Mouse (Mus musculus) heart, postnatal 0 days (tissue): ENCODE measurements around the gene Strn. TPM values are rescaled to one million over a fixed set of nuclear protein-coding genes. Genes with fewer than 3 reads are reported as not detected.

Experiments
- ATAC-seq: fragments of 200-750 bp; cut with Nextera tagmentation; 2 replicates; pipeline ENCODE4 v1.8.0; 2017; ENCODE audit warnings: low read depth, moderate number of reproducible peaks, moderate library complexity; ENCODE audit not compliant: insufficient read depth
- DNase-seq: peaks from one replicate; pipeline ENCODE4 v3.0.0-alpha.2; 2016; ENCODE audit warnings: low spot score
- H3K27ac ChIP-seq: fragments of 300-500 bp; sonication (generic); 2 replicates; pipeline ENCODE4 v1.5.1; 2014; ENCODE audit warnings: low read depth, mild to moderate bottlenecking
- H3K27me3 ChIP-seq: fragments of 300-500 bp; sonication (generic); 2 replicates; pipeline ENCODE4 v1.6.1; 2014; ENCODE audit warnings: low read length, mixed read lengths; ENCODE audit not compliant: control insufficient read depth, insufficient read depth
- H3K36me3 ChIP-seq: fragments of 300-500 bp; sonication (generic); replicated peaks from 2 replicates; pipeline ENCODE4 v1.6.1; 2014; ENCODE audit warnings: low read length, mixed read lengths; ENCODE audit not compliant: control insufficient read depth, insufficient read depth
- H3K4me1 ChIP-seq: fragments of 300-500 bp; sonication (generic); 2 replicates; pipeline ENCODE4 v1.6.1; 2014; ENCODE audit warnings: antibody characterized with exemption; ENCODE audit not compliant: control insufficient read depth, insufficient read depth
- H3K4me2 ChIP-seq: fragments of 300-500 bp; sonication (generic); 2 replicates; pipeline ENCODE4 v1.6.1; 2014; ENCODE audit warnings: low read depth, mild to moderate bottlenecking, low read length, moderate library complexity
- H3K4me3 ChIP-seq: fragments of 300-500 bp; sonication (generic); 2 replicates; pipeline ENCODE4 v1.5.1; 2014; ENCODE audit warnings: low read depth, low read length
- H3K9ac ChIP-seq: fragments of 300-500 bp; sonication (generic); replicated peaks from 2 replicates; pipeline ENCODE4 v1.6.1; 2014; ENCODE audit warnings: low read depth, low read length, mixed read lengths
- H3K9me3 ChIP-seq: fragments of 300-500 bp; sonication (generic); replicated peaks from 2 replicates; pipeline ENCODE4 v1.6.1; 2016; ENCODE audit warnings: low read length; ENCODE audit not compliant: control insufficient read depth
- CTCF ChIP-seq: IDR thresholded peaks from 2 replicates; pipeline ENCODE4 v1.5.1; 2016; ENCODE audit warnings: antibody characterized with exemption, control low read depth, low read depth
- EP300 ChIP-seq: IDR thresholded peaks from 2 replicates; pipeline ENCODE4 v1.6.1; 2016; ENCODE audit warnings: antibody characterized with exemption, low read depth
- WGBS: fragments of 180-500 bp; shearing (Covaris S2); extraction: QIAGEN DNeasy Blood & Tissue Kit; methylation state at CpG from one replicate; pipeline ENCODE4 v1.1.7; 2014; 5-methylcytosine and 5-hydroxymethylcytosine counted together
- polyA plus RNA-seq: library from polyadenylated mRNA; unstranded; fragments of >200 nt; fragmentation: Nextera tagmentation; extraction: Ambion mirVana; gene quantifications from 2 replicates; pipeline ENCODE4 v1.2.1, GENCODE M21; 2015
- total RNA-seq: library from RNA; depleted of rRNA; stranded (reverse); fragments of >200 nt; gene quantifications from 2 replicates; pipeline ENCODE4 v1.2.3, GENCODE M21; 2014; ENCODE audit warnings: low replicate concordance

Strn gene
- total and polyA plus RNA-seq, 2 experiments from 2014 or later, result 8.0 to 29.1 TPM

DNA sequence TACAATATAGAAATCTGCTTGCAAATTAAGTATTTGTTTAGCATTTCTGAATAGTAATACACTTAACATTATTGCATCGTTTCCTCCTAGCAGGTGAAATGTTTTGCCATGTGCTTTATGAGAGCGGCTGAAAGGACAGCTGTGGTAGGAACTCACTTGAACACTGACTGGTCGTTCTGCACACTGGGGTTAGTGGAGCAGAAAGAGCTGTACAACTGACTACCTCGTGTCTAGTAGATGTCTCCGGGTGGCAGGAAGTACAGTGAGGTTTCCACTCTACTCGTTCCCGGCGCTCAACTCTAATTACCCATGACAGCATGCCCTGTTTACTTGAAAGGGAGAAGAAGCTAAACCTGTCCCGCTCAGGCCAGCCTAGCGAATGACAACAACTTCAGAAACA, 82.2 kb downstream of the Strn start:
- no peaks in the 10 kb centered on the region for H3K4me1 ChIP-seq
- whole genome bisulfite sequencing, result 85% methylated on average over 10 of the region's 10 CpGs
- no peak overlapping the region for H3K4me3 ChIP-seq
- TF ChIP-seq EP300 (no peak), CTCF (no peak)
- H3K9me3 ChIP-seq, result peaks cover 2% of the 10 kb centered on the region; the same call in 1 of the 2 replicates
- DNase-seq (no peak), ATAC-seq (no peak)
- peaks cover 72% of the 10 kb centered on the region for H3K36me3 ChIP-seq
- no peak overlapping the region for H3K27ac ChIP-seq
- H3K9ac ChIP-seq, result no peak overlapping the region
- no peak overlapping the region for H3K4me2 ChIP-seq
- H3K27me3 ChIP-seq, result no peaks in the 10 kb centered on the region

DNA sequence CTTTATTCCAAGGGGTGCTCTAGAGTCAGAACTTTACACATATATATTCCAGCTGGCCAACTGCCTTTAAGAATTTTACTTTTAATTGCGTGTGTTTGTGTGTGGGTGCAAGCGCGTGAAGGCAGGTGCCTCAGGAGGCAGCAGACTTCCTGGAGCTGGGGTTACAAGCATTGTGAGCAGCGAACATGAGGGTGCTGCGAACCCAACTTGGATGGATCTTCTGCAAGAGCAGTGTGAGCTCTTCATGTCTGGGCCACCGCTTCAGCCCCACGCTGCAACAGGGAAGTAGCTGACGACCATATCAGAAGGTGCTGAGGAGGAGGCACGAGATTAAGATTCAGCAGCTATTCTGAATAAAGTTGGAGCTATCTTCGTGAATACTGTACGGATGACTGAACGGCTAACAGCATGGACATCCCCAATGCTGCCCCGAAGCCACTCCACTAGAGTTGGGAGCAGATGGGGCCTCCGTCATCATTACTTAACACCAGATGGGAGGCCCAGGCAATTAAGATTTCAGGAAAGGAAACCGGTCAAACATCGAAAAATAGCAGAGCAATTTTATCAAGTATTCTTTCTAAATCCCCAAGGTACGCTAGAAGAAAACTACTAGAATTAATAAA, 93.0 kb downstream of the Strn start:
- H3K36me3 ChIP-seq, result peaks cover 25% of the 10 kb centered on the region
- 83% methylated on average over 17 of the region's 17 CpGs for WGBS
- no peaks in the 10 kb centered on the region for H3K27me3 ChIP-seq
- no peaks in the 10 kb centered on the region for H3K4me1 ChIP-seq
- no peak for DNase-seq
- H3K27ac ChIP-seq, result no peak overlapping the region
- TF ChIP-seq CTCF (no peak), EP300 (no peak)
- H3K4me3 ChIP-seq, result no peak overlapping the region
- no peak overlapping the region for H3K4me2 ChIP-seq
- H3K9ac ChIP-seq, result no peak overlapping the region
- no peaks in the 10 kb centered on the region for H3K9me3 ChIP-seq
- ATAC-seq, result no peak

DNA sequence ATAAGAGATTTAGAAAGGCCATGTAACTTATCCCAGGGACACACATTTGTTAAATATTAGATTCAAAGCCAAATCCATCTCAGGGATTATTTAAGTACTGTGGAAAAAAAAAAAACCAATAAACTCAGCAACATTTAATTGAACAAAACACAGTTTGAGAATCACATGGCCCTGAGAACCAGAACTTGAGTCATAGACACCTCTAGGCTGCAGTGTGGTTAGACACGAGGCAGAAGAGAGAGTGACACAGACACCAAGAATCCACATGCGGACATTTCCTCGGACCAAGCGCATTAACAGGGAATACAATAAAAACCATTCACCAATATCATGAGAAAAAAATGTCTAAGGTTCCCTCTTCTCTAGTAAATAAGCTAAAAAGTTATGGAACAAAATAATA, 94.7 kb downstream of the Strn start:
- no peak for DNase-seq
- no peak for TF ChIP-seq CTCF
- no peak for TF ChIP-seq EP300
- no peak overlapping the region for H3K27ac ChIP-seq
- H3K4me2 ChIP-seq, result no peak overlapping the region
- no peaks in the 10 kb centered on the region for H3K27me3 ChIP-seq
- no peak overlapping the region for H3K9ac ChIP-seq
- 88% methylated on average over 4 of the region's 4 CpGs for WGBS
- no peak for ATAC-seq
- no peak overlapping the region for H3K4me3 ChIP-seq
- no peaks in the 10 kb centered on the region for H3K9me3 ChIP-seq
- H3K36me3 ChIP-seq, result peaks cover 10% of the 10 kb centered on the region
- H3K4me1 ChIP-seq, result no peaks in the 10 kb centered on the region

DNA sequence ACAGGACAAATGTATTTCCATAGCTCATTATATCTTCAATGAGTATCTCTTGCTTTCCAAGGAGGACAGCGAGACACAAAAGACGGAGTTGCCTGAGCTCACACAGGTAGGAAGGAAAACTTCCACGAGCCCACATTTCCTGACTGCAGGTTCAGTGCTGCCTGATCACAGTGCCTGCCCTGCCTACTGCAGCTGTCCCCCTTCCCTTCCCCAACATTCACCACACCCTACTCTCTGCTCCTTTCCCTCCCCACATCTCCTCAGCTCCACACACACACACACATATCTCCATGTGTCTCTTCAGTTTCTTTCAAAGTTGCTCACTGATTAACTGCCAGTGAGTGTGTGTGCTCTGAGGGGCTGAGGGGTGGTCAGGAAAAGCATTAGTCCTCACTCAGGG, 96.6 kb downstream of the Strn start:
- no peak overlapping the region for H3K4me2 ChIP-seq
- H3K9ac ChIP-seq, result no peak overlapping the region
- H3K9me3 ChIP-seq, result no peaks in the 10 kb centered on the region
- H3K4me3 ChIP-seq, result no peak overlapping the region
- TF ChIP-seq CTCF (no peak), EP300 (no peak)
- 84% methylated on average over 3 of the region's 3 CpGs for WGBS
- H3K36me3 ChIP-seq, result 0 out of 2 replicates have a peak, but pooled peaks cover 3% of the 10 kb centered on the region
- H3K27ac ChIP-seq, result no peak overlapping the region
- ATAC-seq (no peak), DNase-seq (no peak)
- H3K27me3 ChIP-seq, result no peaks in the 10 kb centered on the region
- H3K4me1 ChIP-seq, result no peaks in the 10 kb centered on the region

DNA sequence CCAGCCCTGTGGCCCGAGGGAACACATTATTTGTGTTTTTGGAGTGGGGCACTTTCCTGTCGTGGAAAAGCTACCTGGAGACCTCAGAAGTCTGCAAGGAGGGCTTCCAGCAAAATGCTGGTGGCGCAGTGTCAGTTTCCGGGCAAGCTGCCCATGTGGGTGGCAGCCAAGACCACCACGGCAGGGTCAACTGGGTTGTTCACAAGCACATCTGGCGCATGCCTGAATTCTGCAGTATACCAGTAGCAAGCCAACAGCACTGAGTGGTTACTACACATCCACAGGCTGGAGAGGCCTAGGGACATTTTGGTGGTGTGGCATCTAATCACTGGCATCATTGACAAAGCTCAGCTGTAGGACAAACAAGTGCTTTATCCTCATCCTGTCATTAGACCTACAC, 97.9 kb downstream of the Strn start:
- H3K36me3 ChIP-seq, result 0 out of 2 replicates have a peak, but pooled peaks cover 3% of the 10 kb centered on the region
- H3K27ac ChIP-seq, result no peak overlapping the region
- ATAC-seq (no peak), DNase-seq (peak; percentile 35)
- no peak overlapping the region for H3K4me2 ChIP-seq
- H3K9me3 ChIP-seq, result no peaks in the 10 kb centered on the region
- no peak overlapping the region for H3K9ac ChIP-seq
- no peaks in the 10 kb centered on the region for H3K27me3 ChIP-seq
- no peak overlapping the region for H3K4me3 ChIP-seq
- TF ChIP-seq CTCF (no peak), EP300 (no peak)
- WGBS, result 22% methylated on average over 6 of the region's 6 CpGs
- H3K4me1 ChIP-seq, result no peaks in the 10 kb centered on the region

DNA sequence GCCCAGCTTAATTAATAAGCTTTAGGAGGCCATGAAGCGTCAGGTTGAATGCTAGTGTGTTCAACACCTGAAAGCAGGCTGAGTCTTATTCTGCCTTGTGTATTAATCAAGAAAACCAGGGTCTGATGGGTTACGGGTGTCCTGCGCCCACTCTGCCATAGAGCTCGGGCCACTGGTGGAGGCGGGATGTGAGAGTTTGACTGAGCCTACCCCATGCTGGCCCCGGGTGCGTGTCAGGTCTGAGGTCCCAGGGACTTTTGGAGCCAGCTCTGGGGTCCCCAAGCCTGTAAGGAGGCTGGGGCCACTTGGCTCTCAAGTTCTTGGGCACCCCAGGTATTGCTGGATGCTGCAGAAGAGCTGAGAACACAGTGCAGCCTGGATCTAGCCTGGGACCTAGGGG, 99.9 kb downstream of the Strn start:
- WGBS, result 88% methylated on average over 7 of the region's 7 CpGs
- no peak overlapping the region for H3K27ac ChIP-seq
- no peak overlapping the region for H3K9ac ChIP-seq
- no peak overlapping the region for H3K4me2 ChIP-seq
- DNase-seq, result no peak
- no peak overlapping the region for H3K4me3 ChIP-seq
- no peak for TF ChIP-seq EP300
- ATAC-seq, result no peak
- no peaks in the 10 kb centered on the region for H3K36me3 ChIP-seq
- H3K9me3 ChIP-seq, result no peaks in the 10 kb centered on the region
- H3K27me3 ChIP-seq, result no peaks in the 10 kb centered on the region
- no peaks in the 10 kb centered on the region for H3K4me1 ChIP-seq
